Mouse (Mus musculus): Measurements from ENCODE around the gene Rps15a. TPM values are rescaled to one million over a fixed set of nuclear protein-coding genes. Genes with fewer than 3 reads are reported as not detected.

The Rps15a gene
- polyA plus RNA-seq, 1 experiment from 2014 or later: 623 TPM

DNA sequence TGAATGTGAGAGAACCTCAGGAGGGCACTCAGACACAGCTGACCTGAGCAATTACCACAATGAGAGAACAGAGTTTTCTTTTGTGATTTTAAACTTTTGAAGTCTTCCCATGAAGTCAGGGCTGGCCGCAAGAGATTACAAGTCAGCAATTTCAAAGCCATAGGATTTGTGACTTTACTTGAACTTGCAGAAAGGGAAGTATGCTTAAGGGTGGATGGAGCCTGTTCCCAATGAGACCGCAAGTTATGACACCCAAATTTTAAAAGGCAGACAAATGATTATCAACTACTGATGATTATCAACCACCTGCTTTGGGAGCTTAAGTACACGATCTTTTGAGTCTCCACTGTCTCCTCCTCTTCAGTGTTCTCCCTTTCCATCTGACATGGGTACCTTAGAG is 2.4 kb upstream of the Rps15a start:
- Histone ChIP-seq H3K9ac (ENCODE audit: low read length) (no peak overlapping the region; the same call in 1 of the 2 replicates), H3K9me3 (ENCODE audit: control insufficient read depth, low read length) (no peaks in the 10 kb centered on the region), H3K4me2 (replicated peaks; ENCODE audit: low read depth) (no peak overlapping the region), H3K27ac (replicated peaks) (no peak overlapping the region), H3K27me3 (ENCODE audit: control insufficient read depth, insufficient read depth, low read length) (no peaks in the 10 kb centered on the region), H3K36me3 (ENCODE audit: control insufficient read depth, insufficient read depth, low read length) (peaks cover 14% of the 10 kb centered on the region), H3K4me1 (replicated peaks; ENCODE audit: control insufficient read depth, insufficient read depth) (peaks cover 5% of the 10 kb centered on the region; the same call in 1 of the 2 replicates), H3K4me3 (ENCODE audit: low read depth, low read length) (no peak overlapping the region)
- no peak for DNase-seq (ENCODE audit: low spot score)
- 73% methylated on average over 3 of the region's 3 CpGs for WGBS
- TF ChIP-seq CTCF (IDR thresholded peaks at IDR 0.05; ENCODE audit: low read depth) (no peak), EP300 (optimal IDR thresholded peaks at IDR 0.05) (no peak)
- ATAC-seq (ENCODE audit: low FRiP score, low TSS enrichment): no peak

DNA sequence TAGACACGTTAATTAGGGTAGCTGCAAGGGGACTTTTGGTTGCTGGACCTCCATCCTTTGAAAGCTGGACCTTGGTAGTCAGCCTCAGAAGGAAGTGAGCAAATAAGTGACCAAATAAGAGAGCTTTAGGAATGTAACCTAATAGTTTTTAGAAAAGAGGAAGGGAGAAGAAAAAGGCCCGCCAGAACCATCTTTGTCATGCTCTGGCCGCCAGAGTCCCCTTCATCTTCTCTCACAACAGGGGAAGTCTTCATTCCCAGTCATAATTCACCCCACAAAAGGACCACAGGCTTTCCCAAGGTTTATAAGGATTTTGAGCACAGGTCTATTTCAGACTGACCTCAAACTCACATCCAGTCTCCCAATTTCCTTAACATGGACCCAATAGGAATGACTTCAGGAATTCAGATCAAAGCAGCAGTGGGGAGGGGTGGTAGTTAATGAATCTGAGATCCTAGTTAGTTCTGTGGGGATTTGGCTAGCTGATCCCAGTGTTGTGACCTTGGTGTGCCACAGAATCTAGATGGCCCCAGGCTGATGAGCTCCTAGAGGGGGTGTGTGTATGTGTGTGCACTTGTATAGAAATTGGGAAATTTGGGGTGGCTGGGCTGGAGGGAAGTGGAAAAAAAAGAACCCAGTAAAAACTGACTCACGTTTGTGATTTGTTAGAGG is 1.7 kb upstream of the Rps15a start:
- Histone ChIP-seq H3K4me1 (replicated peaks; ENCODE audit: control insufficient read depth, insufficient read depth) (peaks cover 5% of the 10 kb centered on the region; the same call in 1 of the 2 replicates), H3K36me3 (ENCODE audit: control insufficient read depth, insufficient read depth, low read length) (peaks cover 14% of the 10 kb centered on the region), H3K9ac (ENCODE audit: low read length) (no peak overlapping the region), H3K4me3 (ENCODE audit: low read depth, low read length) (no peak overlapping the region), H3K27ac (replicated peaks) (no peak overlapping the region), H3K9me3 (ENCODE audit: control insufficient read depth, low read length) (no peaks in the 10 kb centered on the region), H3K27me3 (ENCODE audit: control insufficient read depth, insufficient read depth, low read length) (no peaks in the 10 kb centered on the region), H3K4me2 (replicated peaks; ENCODE audit: low read depth) (no peak overlapping the region)
- ATAC-seq (ENCODE audit: low FRiP score, low TSS enrichment) (no peak), DNase-seq (ENCODE audit: low spot score) (no peak)
- 47% methylated on average over 4 of the region's 4 CpGs for WGBS
- TF ChIP-seq EP300 (optimal IDR thresholded peaks at IDR 0.05) (no peak), CTCF (IDR thresholded peaks at IDR 0.05; ENCODE audit: low read depth) (no peak)

DNA sequence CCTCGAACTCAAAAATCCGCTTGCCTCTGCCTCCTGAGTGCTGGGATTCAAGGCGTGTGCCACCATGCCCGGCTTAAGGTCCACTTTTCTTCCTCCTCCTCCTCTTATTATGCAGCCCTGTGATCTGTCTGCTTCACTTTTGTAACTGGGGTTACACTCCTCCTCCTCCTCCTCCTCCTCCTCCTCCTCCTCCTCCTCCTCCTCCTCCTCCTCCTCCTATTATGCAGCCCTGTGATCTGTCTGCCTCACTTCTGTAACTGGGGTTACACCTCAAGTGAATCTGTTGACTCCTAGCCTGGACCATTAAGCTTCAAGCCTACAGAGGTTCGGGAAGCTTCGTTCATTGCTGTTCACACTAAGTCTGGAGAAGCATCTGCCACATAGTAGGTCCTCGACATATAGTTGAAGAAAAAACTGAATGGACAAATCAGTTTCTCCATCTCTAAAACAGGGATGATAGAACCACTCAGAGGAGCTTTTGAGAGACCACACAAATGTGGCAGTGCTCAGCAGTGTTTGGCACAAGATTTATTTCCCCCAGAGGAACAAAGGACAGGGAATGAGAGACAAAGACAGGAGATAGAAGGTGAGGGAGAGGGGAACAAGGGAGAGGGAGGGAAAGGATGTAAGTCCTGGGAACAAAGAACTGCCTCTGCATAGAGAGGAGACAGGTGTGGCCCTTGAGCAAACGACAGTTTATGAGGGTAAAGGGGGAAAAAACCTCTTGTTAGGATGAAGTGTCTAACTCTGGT is 975 bp upstream of the Rps15a start:
- no peaks in the 10 kb centered on the region for H3K9me3 ChIP-seq (ENCODE audit: control insufficient read depth, low read length)
- no peak for DNase-seq (ENCODE audit: low spot score)
- H3K36me3 ChIP-seq (ENCODE audit: control insufficient read depth, insufficient read depth, low read length): peaks cover 18% of the 10 kb centered on the region
- TF ChIP-seq CTCF (IDR thresholded peaks at IDR 0.05; ENCODE audit: low read depth) (no peak), EP300 (optimal IDR thresholded peaks at IDR 0.05) (no peak)
- ATAC-seq (ENCODE audit: low FRiP score, low TSS enrichment): no peak
- H3K27ac ChIP-seq (replicated peaks): no peak overlapping the region
- H3K4me1 ChIP-seq (replicated peaks; ENCODE audit: control insufficient read depth, insufficient read depth): peaks cover 5% of the 10 kb centered on the region; the same call in 1 of the 2 replicates
- peak overlapping the region; percentile 88; the same call in 1 of the 2 replicates for H3K4me3 ChIP-seq (ENCODE audit: low read depth, low read length)
- peak overlapping the region; percentile 62 for H3K4me2 ChIP-seq (replicated peaks; ENCODE audit: low read depth)
- WGBS: 11% methylated on average over 8 of the region's 8 CpGs
- H3K9ac ChIP-seq (ENCODE audit: low read length): no peak overlapping the region
- no peaks in the 10 kb centered on the region for H3K27me3 ChIP-seq (ENCODE audit: control insufficient read depth, insufficient read depth, low read length)

DNA sequence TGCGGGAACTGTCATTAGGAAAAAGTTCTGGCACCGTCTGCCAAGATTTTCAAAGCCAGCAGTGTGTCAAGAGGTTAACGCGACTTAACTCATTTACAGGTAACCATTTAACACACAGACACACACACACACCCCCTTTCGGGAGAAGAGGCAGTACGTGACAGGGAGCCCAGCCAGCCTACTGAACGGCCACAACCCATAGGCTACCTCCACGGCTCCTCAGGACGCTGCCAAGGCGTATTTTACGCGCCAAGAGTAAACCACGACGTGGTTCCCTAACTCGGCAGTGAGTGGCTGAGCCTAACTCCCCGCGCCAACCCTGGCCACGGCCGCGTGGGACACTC is 483 bp downstream of the Rps15a start:
- no peak for TF ChIP-seq CTCF (IDR thresholded peaks at IDR 0.05; ENCODE audit: low read depth)
- TF ChIP-seq EP300 (optimal IDR thresholded peaks at IDR 0.05): no peak
- H3K9ac ChIP-seq (ENCODE audit: low read length): peak overlapping the region; percentile 99
- peak overlapping the region; percentile 86 for H3K4me2 ChIP-seq (replicated peaks; ENCODE audit: low read depth)
- peak overlapping the region; percentile 90 for H3K27ac ChIP-seq (replicated peaks)
- no peak for DNase-seq (ENCODE audit: low spot score)
- no peaks in the 10 kb centered on the region for H3K9me3 ChIP-seq (ENCODE audit: control insufficient read depth, low read length)
- H3K4me1 ChIP-seq (replicated peaks; ENCODE audit: control insufficient read depth, insufficient read depth): peaks cover 5% of the 10 kb centered on the region; the same call in 1 of the 2 replicates
- peak; percentile 60; the same call in 1 of the 2 replicates for ATAC-seq (ENCODE audit: low FRiP score, low TSS enrichment)
- H3K36me3 ChIP-seq (ENCODE audit: control insufficient read depth, insufficient read depth, low read length): peaks cover 19% of the 10 kb centered on the region
- peak overlapping the region; percentile 88 for H3K4me3 ChIP-seq (ENCODE audit: low read depth, low read length)
- WGBS: under 1% methylated on average over 20 of the region's 20 CpGs
- no peaks in the 10 kb centered on the region for H3K27me3 ChIP-seq (ENCODE audit: control insufficient read depth, insufficient read depth, low read length)

DNA sequence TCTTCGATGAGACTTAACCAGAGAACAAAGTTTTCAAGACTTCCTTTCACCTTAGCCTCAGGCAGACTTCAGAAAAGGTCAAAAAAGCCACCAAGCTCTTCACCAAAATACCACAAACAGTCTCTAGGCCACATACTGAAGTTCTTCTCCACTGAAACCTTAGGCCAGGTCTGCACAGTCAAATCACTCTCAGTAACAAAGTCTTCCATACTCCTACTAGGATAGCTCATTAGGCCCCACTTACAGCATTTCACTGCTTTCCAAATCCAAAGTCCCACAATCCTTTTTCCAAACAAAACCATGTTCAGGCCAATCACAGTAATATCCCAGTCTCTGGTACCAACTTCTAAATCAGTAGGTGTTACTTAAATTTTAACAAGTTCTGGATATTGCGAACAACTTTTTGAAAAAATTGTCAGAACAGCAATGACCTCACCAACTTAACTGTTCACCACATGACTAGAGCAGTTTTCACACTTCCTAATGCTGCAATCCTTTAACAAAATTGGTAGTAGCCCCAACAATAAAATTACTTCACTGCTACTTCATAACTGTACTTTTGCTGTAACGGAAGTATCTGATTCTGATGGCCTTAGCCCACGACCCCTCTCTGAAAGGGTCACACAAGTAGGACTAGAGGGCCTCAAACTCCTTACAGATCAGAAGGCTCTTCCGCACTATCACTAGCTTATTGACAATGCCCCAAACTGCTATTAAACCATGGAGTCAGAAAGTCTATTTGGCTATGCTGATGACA is 2.3 kb downstream of the Rps15a start:
- H3K9me3 ChIP-seq (ENCODE audit: control insufficient read depth, low read length): no peaks in the 10 kb centered on the region
- ATAC-seq (ENCODE audit: low FRiP score, low TSS enrichment) (no peak), DNase-seq (ENCODE audit: low spot score) (no peak)
- no peak overlapping the region for H3K27ac ChIP-seq (replicated peaks)
- no peaks in the 10 kb centered on the region for H3K27me3 ChIP-seq (ENCODE audit: control insufficient read depth, insufficient read depth, low read length)
- H3K4me2 ChIP-seq (replicated peaks; ENCODE audit: low read depth): peak overlapping the region; percentile 86
- TF ChIP-seq EP300 (optimal IDR thresholded peaks at IDR 0.05): no peak
- no peak for TF ChIP-seq CTCF (IDR thresholded peaks at IDR 0.05; ENCODE audit: low read depth)
- 57% methylated on average over 5 of the region's 5 CpGs for WGBS
- H3K4me1 ChIP-seq (replicated peaks; ENCODE audit: control insufficient read depth, insufficient read depth): peaks cover 5% of the 10 kb centered on the region; the same call in 1 of the 2 replicates
- peak overlapping the region; percentile 99; the same call in 1 of the 2 replicates for H3K9ac ChIP-seq (ENCODE audit: low read length)
- peaks cover 12% of the 10 kb centered on the region; the same call in 1 of the 2 replicates for H3K36me3 ChIP-seq (ENCODE audit: control insufficient read depth, insufficient read depth, low read length)
- no peak overlapping the region for H3K4me3 ChIP-seq (ENCODE audit: low read depth, low read length)
